Mouse (Mus musculus) neural tube, embryonic 14.5 days (tissue): ENCODE results near the gene Sh3d21. TPM values are rescaled to one million over a fixed set of nuclear protein-coding genes. Genes with fewer than 3 reads are reported as not detected.

Experiments
- ATAC-seq: fragments of 200-750 bp; cut with Nextera tagmentation; 2 replicates; pipeline ENCODE4 v1.8.0; 2017; ENCODE audit warnings: low read depth, mild to moderate bottlenecking, moderate TSS enrichment, moderate library complexity
- H3K27ac ChIP-seq: fragments of 300-500 bp; sonication (generic); 2 replicates; pipeline ENCODE4 v1.5.1; 2014; ENCODE audit warnings: low read depth, mild to moderate bottlenecking, control low read depth, low read length, moderate library complexity, mixed read lengths
- H3K27me3 ChIP-seq: fragments of 300-500 bp; sonication (generic); 2 replicates; pipeline ENCODE4 v1.6.1; 2014; ENCODE audit warnings: low read length; ENCODE audit not compliant: control insufficient read depth, insufficient read depth
- H3K36me3 ChIP-seq: fragments of 300-500 bp; sonication (generic); 2 replicates; pipeline ENCODE4 v1.6.1; 2014; ENCODE audit warnings: low read length, mixed read lengths; ENCODE audit not compliant: control insufficient read depth, insufficient read depth
- H3K4me1 ChIP-seq: fragments of 300-500 bp; sonication (generic); 2 replicates; pipeline ENCODE4 v1.6.1; 2014; ENCODE audit warnings: low read length; ENCODE audit not compliant: control insufficient read depth, insufficient read depth
- H3K4me2 ChIP-seq: fragments of 300-500 bp; sonication (generic); 2 replicates; pipeline ENCODE4 v1.6.1; 2014; ENCODE audit warnings: mild to moderate bottlenecking, low read depth, low read length, control low read depth
- H3K4me3 ChIP-seq: fragments of 300-500 bp; sonication (generic); 2 replicates; pipeline ENCODE4 v1.5.1; 2014; ENCODE audit warnings: low read depth, low read length, control low read depth, mixed read lengths
- H3K9ac ChIP-seq: fragments of 300-500 bp; sonication (generic); replicated peaks from 2 replicates; pipeline ENCODE4 v1.6.1; 2014; ENCODE audit warnings: low read depth, mild to moderate bottlenecking, control low read depth, low read length, mixed read lengths
- H3K9me3 ChIP-seq: fragments of 300-500 bp; sonication (generic); 2 replicates; pipeline ENCODE4 v1.6.1; 2016; ENCODE audit warnings: low read length; ENCODE audit not compliant: control insufficient read depth
- WGBS: fragments of 180-500 bp; shearing (Covaris S2); extraction: QIAGEN DNeasy Blood & Tissue Kit; methylation state at CpG from one replicate; pipeline ENCODE4 v1.1.7; 2014; 5-methylcytosine and 5-hydroxymethylcytosine counted together
- polyA plus RNA-seq: library from polyadenylated mRNA; unstranded; fragments of >200 nt; fragmentation: Nextera tagmentation; extraction: Ambion mirVana; gene quantifications from 2 replicates; pipeline ENCODE4 v1.2.1, GENCODE M21; 2014

The Sh3d21 gene
- polyA plus RNA-seq, 1 experiment from 2014 or later: 0.67 TPM

- no peak for ATAC-seq
- H3K4me2 ChIP-seq: peak overlapping the region; percentile 68
- WGBS: 75% methylated on average over 2 of the region's 2 CpGs
- peaks cover 19% of the 10 kb centered on the region for H3K4me1 ChIP-seq
- H3K9me3 ChIP-seq: no peaks in the 10 kb centered on the region
- H3K27me3 ChIP-seq: no peaks in the 10 kb centered on the region
- H3K36me3 ChIP-seq: no peaks in the 10 kb centered on the region
- H3K4me3 ChIP-seq: peak overlapping the region; percentile 76
- 0 out of 2 replicates have a peak overlapping the region, but pooled peaks have one; percentile 16 for H3K9ac ChIP-seq
- no peak overlapping the region for H3K27ac ChIP-seq
Observed at GRCm38 (mm10) chr4:126200656-126201055, 37.4 kb upstream of the Sh3d21 start.

GRCm38 (mm10) chr4:126200036-126200435, 36.7 kb upstream of the Sh3d21 start:
- ATAC-seq: no peak
- Histone ChIP-seq H3K27ac (no peak overlapping the region), H3K36me3 (no peaks in the 10 kb centered on the region), H3K9me3 (no peaks in the 10 kb centered on the region), H3K4me2 (peak overlapping the region; percentile 68; the same call in 1 of the 2 replicates), H3K27me3 (no peaks in the 10 kb centered on the region), H3K4me1 (peaks cover 19% of the 10 kb centered on the region), H3K4me3 (no peak overlapping the region), H3K9ac (no peak overlapping the region)
- WGBS: 61% methylated on average over 1 of the region's 1 CpGs

- 83% methylated on average over 6 of the region's 6 CpGs for WGBS
- Histone ChIP-seq H3K4me2 (no peak overlapping the region), H3K27me3 (no peaks in the 10 kb centered on the region), H3K4me3 (no peak overlapping the region), H3K4me1 (peaks cover 19% of the 10 kb centered on the region), H3K36me3 (no peaks in the 10 kb centered on the region), H3K9me3 (no peaks in the 10 kb centered on the region), H3K9ac (no peak overlapping the region), H3K27ac (no peak overlapping the region)
- no peak for ATAC-seq
Observed at GRCm38 (mm10) chr4:126199556-126199955, 36.3 kb upstream of the Sh3d21 start.

GRCm38 (mm10) chr4:126197485-126197884, 34.2 kb upstream of the Sh3d21 start:
- Histone ChIP-seq H3K36me3 (peaks cover 5% of the 10 kb centered on the region; the same call in 1 of the 2 replicates), H3K4me1 (peaks cover 19% of the 10 kb centered on the region), H3K27ac (no peak overlapping the region), H3K4me3 (no peak overlapping the region), H3K27me3 (no peaks in the 10 kb centered on the region), H3K4me2 (no peak overlapping the region), H3K9me3 (no peaks in the 10 kb centered on the region), H3K9ac (no peak overlapping the region)
- WGBS: 69% methylated on average over 3 of the region's 3 CpGs
- ATAC-seq: no peak

GRCm38 (mm10) chr4:126194916-126195315, 31.6 kb upstream of the Sh3d21 start:
- no peak overlapping the region for H3K27ac ChIP-seq
- no peaks in the 10 kb centered on the region for H3K9me3 ChIP-seq
- peaks cover 14% of the 10 kb centered on the region; the same call in 1 of the 2 replicates for H3K36me3 ChIP-seq
- H3K27me3 ChIP-seq: no peaks in the 10 kb centered on the region
- no peak overlapping the region for H3K4me3 ChIP-seq
- H3K9ac ChIP-seq: no peak overlapping the region
- H3K4me1 ChIP-seq: 0 out of 2 replicates have a peak, but pooled peaks cover 6% of the 10 kb centered on the region
- WGBS: 98% methylated on average over 4 of the region's 4 CpGs
- no peak overlapping the region for H3K4me2 ChIP-seq
- no peak for ATAC-seq

- ATAC-seq: no peak
- no peak overlapping the region for H3K4me3 ChIP-seq
Observed at GRCm38 (mm10) chr4:126194216-126194615, 30.9 kb upstream of the Sh3d21 start.

GRCm38 (mm10) chr4:126190636-126191035, 27.3 kb upstream of the Sh3d21 start:
- WGBS: 86% methylated on average over 2 of the region's 2 CpGs
- Histone ChIP-seq H3K4me1 (no peaks in the 10 kb centered on the region), H3K4me3 (no peak overlapping the region), H3K27me3 (no peaks in the 10 kb centered on the region), H3K36me3 (peaks cover 18% of the 10 kb centered on the region; the same call in 1 of the 2 replicates), H3K9ac (no peak overlapping the region), H3K4me2 (no peak overlapping the region), H3K27ac (no peak overlapping the region), H3K9me3 (no peaks in the 10 kb centered on the region)
- ATAC-seq: no peak

More at GRCm38 (mm10) chr4:126194216-126194615, 30.9 kb upstream of the Sh3d21 start:
- Histone ChIP-seq H3K27ac (no peak overlapping the region), H3K27me3 (no peaks in the 10 kb centered on the region), H3K4me1 (0 out of 2 replicates have a peak, but pooled peaks cover 1% of the 10 kb centered on the region), H3K9me3 (no peaks in the 10 kb centered on the region), H3K36me3 (peaks cover 14% of the 10 kb centered on the region; the same call in 1 of the 2 replicates), H3K4me2 (no peak overlapping the region), H3K9ac (no peak overlapping the region)

GRCm38 (mm10) chr4:126187096-126187495, 23.8 kb upstream of the Sh3d21 start:
- Histone ChIP-seq H3K27me3 (no peaks in the 10 kb centered on the region), H3K36me3 (peaks cover 9% of the 10 kb centered on the region; the same call in 1 of the 2 replicates), H3K4me2 (no peak overlapping the region), H3K27ac (no peak overlapping the region), H3K9ac (no peak overlapping the region), H3K4me1 (no peaks in the 10 kb centered on the region), H3K9me3 (no peaks in the 10 kb centered on the region), H3K4me3 (no peak overlapping the region)
- ATAC-seq: no peak
- WGBS: 96% methylated on average over 3 of the region's 3 CpGs

GRCm38 (mm10) chr4:126183034-126183433, 19.7 kb upstream of the Sh3d21 start:
- 95% methylated on average over 5 of the region's 5 CpGs for WGBS
- Histone ChIP-seq H3K9ac (no peak overlapping the region), H3K27ac (no peak overlapping the region), H3K4me3 (no peak overlapping the region), H3K4me2 (no peak overlapping the region), H3K27me3 (no peaks in the 10 kb centered on the region), H3K4me1 (no peaks in the 10 kb centered on the region), H3K9me3 (no peaks in the 10 kb centered on the region), H3K36me3 (peaks cover 9% of the 10 kb centered on the region; the same call in 1 of the 2 replicates)
- ATAC-seq: no peak
